Mouse (Mus musculus): ENCODE results near the gene Arl3.

Gene Arl3

GRCm38 (mm10) chr19:46499836-46500580 lies 73.0 kb downstream of the Arl3 start:
- DNase-seq, result peak; percentile 99

DNA sequence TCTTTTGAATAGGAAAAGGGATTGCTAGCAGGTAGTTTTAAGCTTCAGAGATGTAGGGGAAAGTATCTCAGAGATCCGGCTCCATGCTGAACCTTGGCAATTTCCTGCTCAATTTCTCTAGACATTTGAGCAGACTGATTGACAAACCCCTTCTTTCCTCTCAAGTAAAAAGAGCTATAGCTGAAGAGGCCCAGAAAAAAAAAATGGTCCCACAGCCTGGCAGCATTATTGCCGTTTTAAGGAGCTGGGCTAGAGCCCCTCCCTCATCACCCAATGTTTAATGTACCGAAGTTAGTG lies 73.5 kb downstream of the Arl3 start:
- DNase-seq, result no peak

DNA sequence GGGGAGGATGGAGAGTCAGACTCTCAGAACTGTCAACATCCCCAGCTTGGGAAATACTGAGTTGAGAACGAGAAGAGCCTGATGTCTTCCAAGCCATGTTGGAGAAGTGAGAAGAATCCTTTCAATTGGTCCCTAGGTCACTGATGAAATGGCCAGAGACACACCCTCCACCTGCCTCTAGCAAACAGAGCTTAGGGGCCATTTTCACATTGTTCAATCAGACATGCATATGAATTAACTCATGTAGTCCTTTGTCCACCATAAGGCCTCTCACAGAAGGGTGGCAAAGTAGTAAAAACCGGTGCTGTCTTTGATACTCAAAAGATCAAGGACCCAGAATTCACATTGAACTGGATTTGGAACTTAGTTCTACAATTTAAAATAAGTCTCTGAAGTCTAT lies 75.8 kb downstream of the Arl3 start:
- DNase-seq, result no peak

DNA sequence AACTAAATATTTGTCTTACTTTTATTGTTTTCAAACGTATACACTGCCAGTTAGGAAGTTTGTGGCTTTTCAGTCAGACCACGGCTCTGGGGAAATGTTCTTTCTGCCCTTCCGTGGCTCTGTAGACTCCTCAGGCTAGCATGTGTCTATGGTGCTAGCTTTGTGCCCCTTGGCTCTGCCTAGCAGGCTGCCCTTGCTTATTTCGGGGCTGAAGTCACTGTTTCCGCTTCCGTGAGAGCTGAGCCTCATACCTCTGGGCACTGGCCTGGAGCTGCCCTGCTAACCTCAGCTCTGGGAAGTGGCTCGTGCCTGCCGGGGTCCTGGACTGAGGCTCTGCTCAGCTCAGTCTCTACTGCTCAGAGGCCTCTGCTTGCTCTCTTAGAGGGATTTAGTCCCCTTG lies 77.9 kb downstream of the Arl3 start:
- no peak for DNase-seq

- no peak for DNase-seq
Observed at GRCm38 (mm10) chr19:46490634-46491033, 82.4 kb downstream of the Arl3 start.

DNA sequence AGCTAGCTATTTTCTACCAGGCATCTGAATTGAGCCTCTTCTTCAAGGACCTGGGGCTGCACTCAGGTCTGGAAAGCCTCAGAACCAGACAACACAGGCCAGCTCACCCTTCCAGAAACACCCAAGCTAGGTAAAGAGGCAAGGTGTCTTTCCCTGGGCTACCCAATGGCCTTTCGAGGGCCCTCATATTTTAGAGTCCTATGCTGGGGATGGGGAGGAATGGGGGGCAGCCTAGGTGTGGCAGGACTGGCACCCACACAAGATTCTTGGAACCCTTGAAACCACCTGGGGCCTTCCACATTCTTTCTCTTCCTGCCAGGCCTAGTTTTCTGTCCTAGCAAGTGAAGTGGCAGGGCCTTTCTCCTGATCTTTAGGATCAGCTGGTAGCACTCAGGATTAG lies 83.5 kb downstream of the Arl3 start:
- no peak for DNase-seq

- no peak for DNase-seq
Observed at GRCm38 (mm10) chr19:46486709-46487108, 86.3 kb downstream of the Arl3 start.

GRCm38 (mm10) chr19:46485847-46486246 lies 87.2 kb downstream of the Arl3 start:
- no peak for DNase-seq

DNA sequence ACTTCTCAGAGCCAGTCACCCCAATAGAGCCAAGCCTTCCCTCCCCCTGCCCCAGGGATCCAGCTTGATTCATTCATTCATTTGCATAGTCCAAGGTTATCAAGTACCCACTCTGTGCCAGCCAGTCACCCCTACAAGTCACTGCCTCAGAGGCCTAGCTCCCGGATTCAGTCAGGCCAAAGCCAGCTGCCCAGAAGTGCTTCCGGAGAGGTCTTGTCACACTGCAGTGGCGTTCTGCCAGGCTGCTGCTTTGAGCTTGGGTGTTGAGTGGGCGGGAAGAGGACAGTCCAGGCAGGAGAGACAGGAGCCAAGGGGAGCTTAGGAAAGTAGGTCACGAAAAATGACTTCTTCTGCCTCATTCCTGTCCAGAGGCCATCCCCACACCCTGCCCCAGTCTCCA lies 88.5 kb downstream of the Arl3 start:
- peak; percentile 93 for DNase-seq

DNA sequence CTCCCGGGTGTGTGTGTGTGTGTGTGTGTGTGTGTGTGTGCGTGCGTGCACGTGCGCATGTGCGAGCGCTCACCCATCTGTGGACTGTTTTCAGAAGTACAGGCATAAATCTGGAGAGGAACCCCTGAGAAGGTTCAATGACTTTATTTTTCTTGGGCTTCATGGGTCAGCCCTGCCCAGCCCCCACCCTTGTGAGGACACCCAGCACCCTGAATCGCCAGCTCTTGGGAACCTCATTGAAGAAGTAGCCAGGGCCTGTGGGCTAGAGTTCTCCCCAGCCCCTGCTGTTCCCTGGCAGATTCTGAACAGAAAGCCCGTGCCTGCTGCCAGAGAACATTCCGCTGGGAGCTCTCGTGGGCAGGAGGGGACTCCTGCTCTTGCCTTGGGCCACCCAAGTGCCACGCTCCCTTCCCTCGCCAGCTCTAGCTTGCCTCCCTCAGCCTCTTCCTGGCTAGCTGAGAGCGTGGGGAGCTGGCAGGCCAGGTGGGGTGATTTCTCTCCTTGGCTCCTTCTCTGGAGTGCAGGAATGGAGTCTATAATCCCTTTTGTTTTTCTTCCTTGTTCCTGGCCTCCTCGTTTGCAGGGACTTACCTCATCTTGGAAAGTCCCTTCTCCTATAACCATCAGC lies 89.2 kb downstream of the Arl3 start:
- peak; percentile 76 for DNase-seq

- DNase-seq, result peak; percentile 43
Observed at GRCm38 (mm10) chr19:46482896-46483516, 90.0 kb downstream of the Arl3 start.

DNA sequence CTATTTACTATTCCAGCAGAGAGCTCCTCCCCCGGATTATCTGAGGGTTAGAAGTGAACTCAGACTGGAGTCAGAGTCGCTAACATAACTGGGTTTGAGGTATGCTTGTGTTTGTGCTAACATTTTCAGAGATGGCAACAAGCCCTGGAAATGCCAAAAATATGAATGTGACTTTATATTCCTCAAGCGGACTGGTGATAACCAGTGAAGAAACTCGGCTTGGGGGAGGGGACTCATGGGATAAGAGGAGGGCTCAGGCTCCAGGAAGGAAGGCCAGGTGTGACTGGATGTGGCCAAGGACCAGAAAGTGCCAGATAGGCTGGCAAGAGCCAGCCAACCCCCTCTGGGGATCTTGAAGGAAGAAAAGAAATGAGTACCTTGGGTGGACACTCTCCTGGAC lies 91.2 kb downstream of the Arl3 start:
- DNase-seq, result peak; percentile 44

- DNase-seq, result no peak
Observed at GRCm38 (mm10) chr19:46481352-46481751, 91.6 kb downstream of the Arl3 start.
